Mouse (Mus musculus) liver, embryonic 14.5 days (tissue): ENCODE measurements around the gene Traf2.

Experiments
- CTCF ChIP-seq: IDR thresholded peaks from 2 replicates; pipeline ENCODE4 v1.5.1; 2016; ENCODE audit warnings: antibody characterized with exemption, low read depth, control low read depth
- EP300 ChIP-seq: IDR thresholded peaks from 2 replicates; pipeline ENCODE4 v1.6.1; 2016; ENCODE audit warnings: antibody characterized with exemption, low read depth

- TF ChIP-seq CTCF (no peak), EP300 (no peak)
Measured at GRCm38 (mm10) chr2:25540541-25540948, 6.2 kb downstream of the Traf2 start.
